10 mouse cellular contexts compared by ENCODE assay signal in genomic region chr10:80356737-80357136, GRCm38 (mm10). TPM values are rescaled to one million over a fixed set of nuclear protein-coding genes. Genes with fewer than 3 reads are reported as not detected.
DNase-seq lines count a peak whose midpoint lies in the region; ATAC-seq and TF ChIP-seq lines count a peak whose summit lies in the region.
"Had no signal": no experiment of that assay in that cellular context is flagged by ENCODE, and none has a peak within 500 bp of the region (broad histone marks: within the 10 kb centered on the region; RNA-seq: fewer than 3 reads in every experiment).

No protein-coding gene starts in this region.

- no peak for DNase-seq in heart, adult 18-20 months
- DNase-seq in liver, embryonic 13.5 days: no peak
- DNase-seq in thymus, postnatal 4 days: no peak
- DNase-seq in retina, embryonic 14.5 days (ENCODE audit: low spot score): no peak
- no peak for DNase-seq in adrenal gland, adult 2 months

- H3K4me2 ChIP-seq in heart, embryonic 11.5 days: peak overlapping the region; percentile 56
- H3K4me2 ChIP-seq in forebrain, embryonic 16.5 days (ENCODE audit: low read length): peak overlapping the region; percentile 57
- H3K4me2 ChIP-seq in liver, embryonic 13.5 days: peak overlapping the region; percentile 32

- TF ChIP-seq CTCF in E14TG2a.4 (conservative IDR thresholded peaks at IDR 0.05; ENCODE audit: low read length): no peak

- peak overlapping the region; percentile 23 for H3K4me3 ChIP-seq in heart, embryonic 11.5 days (ENCODE audit: low read depth, low read length)
- peak overlapping the region; percentile 85 for H3K4me3 ChIP-seq in E14TG2a.4 (replicated peaks; ENCODE audit: low read length)
- peak overlapping the region; percentile 40 for H3K4me3 ChIP-seq in forebrain, embryonic 16.5 days (replicated peaks; ENCODE audit: low read length)
- H3K4me3 ChIP-seq in liver, embryonic 13.5 days (replicated peaks): peak overlapping the region; percentile 30

- H3K27me3 ChIP-seq in heart, embryonic 11.5 days (ENCODE audit: control insufficient read depth, insufficient read depth, low read length): peaks cover 87% of the 10 kb centered on the region
- H3K27me3 ChIP-seq in E14TG2a.4 (ENCODE audit: insufficient read depth, low read length): peaks cover 80% of the 10 kb centered on the region
- peaks cover 50% of the 10 kb centered on the region for H3K27me3 ChIP-seq in forebrain, embryonic 16.5 days (replicated peaks; ENCODE audit: control insufficient read depth, insufficient read depth, low read length)
- H3K27me3 ChIP-seq in liver, embryonic 13.5 days: peaks cover 96% of the 10 kb centered on the region

- H3K36me3 ChIP-seq in heart, embryonic 11.5 days (ENCODE audit: control insufficient read depth, insufficient read depth, low read length): no peaks in the 10 kb centered on the region
- H3K36me3 ChIP-seq in E14TG2a.4 (ENCODE audit: insufficient read depth, low read length): no peaks in the 10 kb centered on the region
- no peaks in the 10 kb centered on the region for H3K36me3 ChIP-seq in forebrain, embryonic 16.5 days (ENCODE audit: control insufficient read depth, insufficient read depth)
- H3K36me3 ChIP-seq in liver, embryonic 13.5 days: no peaks in the 10 kb centered on the region

- no peaks in the 10 kb centered on the region for H3K9me3 ChIP-seq in heart, embryonic 11.5 days (replicated peaks; ENCODE audit: control insufficient read depth, low read length)
- no peaks in the 10 kb centered on the region for H3K9me3 ChIP-seq in E14TG2a.4 (ENCODE audit: low read length)
- H3K9me3 ChIP-seq in forebrain, embryonic 16.5 days (ENCODE audit: control insufficient read depth, low read length): no peaks in the 10 kb centered on the region
- H3K9me3 ChIP-seq in liver, embryonic 13.5 days (replicated peaks): no peaks in the 10 kb centered on the region

- H3K27ac ChIP-seq in heart, embryonic 11.5 days (ENCODE audit: low read depth, low read length): no peak overlapping the region
- H3K27ac ChIP-seq in forebrain, embryonic 16.5 days (ENCODE audit: low read length): no peak overlapping the region
- H3K27ac ChIP-seq in liver, embryonic 13.5 days: no peak overlapping the region
- H3K27ac ChIP-seq: macrophage had no signal

- 2% methylated on average over 34 of the region's 34 CpGs for WGBS in heart, embryonic 11.5 days (ENCODE audit: insufficient replicate concordance)
- WGBS in forebrain, embryonic 16.5 days: under 1% methylated on average over 34 of the region's 34 CpGs
- WGBS in liver, embryonic 13.5 days (ENCODE audit: insufficient replicate concordance): 3% methylated on average over 34 of the region's 34 CpGs

- peaks cover 9% of the 10 kb centered on the region for H3K4me1 ChIP-seq in heart, embryonic 11.5 days (ENCODE audit: control insufficient read depth, insufficient read depth, low read length)
- peaks cover 54% of the 10 kb centered on the region for H3K4me1 ChIP-seq in E14TG2a.4 (replicated peaks; ENCODE audit: low read depth, low read length)
- H3K4me1 ChIP-seq in forebrain, embryonic 16.5 days (replicated peaks; ENCODE audit: control insufficient read depth, insufficient read depth, low read length): peaks cover 16% of the 10 kb centered on the region
- peaks cover 32% of the 10 kb centered on the region for H3K4me1 ChIP-seq in liver, embryonic 13.5 days (replicated peaks)

- no peak overlapping the region for H3K9ac ChIP-seq in heart, embryonic 11.5 days (ENCODE audit: low read depth, low read length)
- peak overlapping the region; percentile 29 for H3K9ac ChIP-seq in forebrain, embryonic 16.5 days (replicated peaks; ENCODE audit: low read depth, low read length)
- no peak overlapping the region for H3K9ac ChIP-seq in liver, embryonic 13.5 days

- ATAC-seq in heart, embryonic 11.5 days (replicated peaks; ENCODE audit: insufficient number of reproducible peaks, low FRiP score, low TSS enrichment): no peak
- ATAC-seq in forebrain, embryonic 16.5 days: 0 out of 2 replicates have a peak, but pooled peaks have one; percentile 37
- no peak for ATAC-seq in liver, embryonic 13.5 days (ENCODE audit: low read depth)
- ATAC-seq: inflammation-experienced regulatory T-cells, adult 6 months had no signal

RNA-seq across cellular contexts. Expression of gene Plk5, which starts 0.5 kb away (rescaled TPM):
- not detected in 2 replicates for polyA plus RNA-seq in heart, embryonic 11.5 days (2014; fragmentation: Nextera tagmentation; extraction: Ambion mirVana)
- total RNA-seq in heart, adult 18-20 months (2021): 1 to 10 TPM in 1 of 2 experiments, under 1 TPM in 1; 0.69 to 1.2 TPM
- 2.2 and 4.5 TPM in 2 replicates for polyA plus RNA-seq in forebrain, embryonic 16.5 days (2015; fragmentation: Nextera tagmentation; extraction: Ambion mirVana)
- polyA plus RNA-seq in liver, embryonic 13.5 days (2015; fragmentation: Nextera tagmentation; extraction: Ambion mirVana): 0.12 TPM in 1 of 2 replicates, not detected in the other
- under 1 TPM; 0.14 to 0.45 TPM for total RNA-seq in adrenal gland, adult 2 months (2021)
- polyA plus RNA-seq in adrenal gland, adult 2 months (2012; rRNA removed): 1.5 and 2.6 TPM in 2 replicates
- polyA plus RNA-seq: inflammation-experienced regulatory T-cells, adult 6 months; macrophage had no signal

RNA-seq across cellular contexts. Expression of gene Adamtsl5, which starts 8.5 kb away (rescaled TPM):
- polyA plus RNA-seq in heart, embryonic 11.5 days (2014; fragmentation: Nextera tagmentation; extraction: Ambion mirVana): 2.4 and 3.7 TPM in 2 replicates
- total RNA-seq in heart, adult 18-20 months (2021): 10 to 100 TPM; 75.6 to 80.1 TPM
- polyA plus RNA-seq in forebrain, embryonic 16.5 days (2015; fragmentation: Nextera tagmentation; extraction: Ambion mirVana): 0.51 and 0.66 TPM in 2 replicates
- polyA plus RNA-seq in liver, embryonic 13.5 days (2015; fragmentation: Nextera tagmentation; extraction: Ambion mirVana): 1.8 and 2.5 TPM in 2 replicates
- 10 to 100 TPM in 1 of 2 experiments, 1 to 10 TPM in 1; 8.0 to 10.3 TPM for total RNA-seq in adrenal gland, adult 2 months (2021)
- polyA plus RNA-seq in adrenal gland, adult 2 months (2012; rRNA removed): 35.1 and 41.5 TPM in 2 replicates
- polyA plus RNA-seq: inflammation-experienced regulatory T-cells, adult 6 months had no signal

RNA-seq across cellular contexts. Expression of gene Reep6, which starts 27.0 kb away (rescaled TPM):
- 4.9 and 7.3 TPM in 2 replicates for polyA plus RNA-seq in heart, embryonic 11.5 days (2014; fragmentation: Nextera tagmentation; extraction: Ambion mirVana)
- 1 to 10 TPM; 4.8 to 5.3 TPM for total RNA-seq in heart, adult 18-20 months (2021)
- 2.2 and 3.2 TPM in 2 replicates for polyA plus RNA-seq in forebrain, embryonic 16.5 days (2015; fragmentation: Nextera tagmentation; extraction: Ambion mirVana)
- polyA plus RNA-seq in liver, embryonic 13.5 days (2015; fragmentation: Nextera tagmentation; extraction: Ambion mirVana): 50.9 and 65.0 TPM in 2 replicates
- total RNA-seq in adrenal gland, adult 2 months (2021): 10 to 100 TPM; 11.1 to 15.6 TPM
- 11.3 and 15.7 TPM in 2 replicates for polyA plus RNA-seq in adrenal gland, adult 2 months (2012; rRNA removed)
- polyA plus RNA-seq: inflammation-experienced regulatory T-cells, adult 6 months had no signal

RNA-seq across cellular contexts. Expression of gene Pcsk4, which starts 27.4 kb away (rescaled TPM):
- polyA plus RNA-seq in heart, embryonic 11.5 days (2014; fragmentation: Nextera tagmentation; extraction: Ambion mirVana): 0.77 and 1.6 TPM in 2 replicates
- total RNA-seq in heart, adult 18-20 months (2021): 1 to 10 TPM; 1.3 TPM
- polyA plus RNA-seq in forebrain, embryonic 16.5 days (2015; fragmentation: Nextera tagmentation; extraction: Ambion mirVana): 3.1 and 3.9 TPM in 2 replicates
- polyA plus RNA-seq in liver, embryonic 13.5 days (2015; fragmentation: Nextera tagmentation; extraction: Ambion mirVana): 5.3 TPM in 2 replicates
- total RNA-seq in adrenal gland, adult 2 months (2021): 1 to 10 TPM; 1.8 to 3.4 TPM
- 15.9 and 19.6 TPM in 2 replicates for polyA plus RNA-seq in adrenal gland, adult 2 months (2012; rRNA removed)

RNA-seq across cellular contexts. Expression of gene Mex3d, which starts 30.7 kb away (rescaled TPM):
- 4.0 and 6.4 TPM in 2 replicates for polyA plus RNA-seq in heart, embryonic 11.5 days (2014; fragmentation: Nextera tagmentation; extraction: Ambion mirVana)
- total RNA-seq in heart, adult 18-20 months (2021): 1 to 10 TPM; 6.4 to 7.8 TPM
- polyA plus RNA-seq in forebrain, embryonic 16.5 days (2015; fragmentation: Nextera tagmentation; extraction: Ambion mirVana): 16.3 TPM in 2 replicates
- polyA plus RNA-seq in liver, embryonic 13.5 days (2015; fragmentation: Nextera tagmentation; extraction: Ambion mirVana): 1.0 and 1.1 TPM in 2 replicates
- total RNA-seq in adrenal gland, adult 2 months (2021): 10 to 100 TPM; 19.2 to 19.5 TPM
- 60.7 and 61.5 TPM in 2 replicates for polyA plus RNA-seq in adrenal gland, adult 2 months (2012; rRNA removed)

Comparison
In these comparisons a context has a peak if more than half of its experiments do, and no peak if none do; other contexts are left out.
1. H3K4me3 ChIP-seq: peak in every context shown above with its lines; median percentile 85 in E14TG2a.4; 40 in forebrain, embryonic 16.5 days; 30 in liver, embryonic 13.5 days; 23 in heart, embryonic 11.5 days.